Mouse (Mus musculus) right cerebral cortex, adult 2 months (tissue): ENCODE results near the gene Abcb7.

Experiments used
- DNase-seq, 2 experiments: peaks; one replicate each; pipeline ENCODE4 v3.0.0; 2021 to 2022; ENCODE audit warnings: low spot score in 2 of 2

Gene Abcb7

GRCm38 (mm10) chrX:104413183-104413983 is at the start of gene Abcb7:
TSS of gene Abcb7 (minus strand) at chrX:104413856.
- DNase-seq = peak; percentile 82 to 86

DNA sequence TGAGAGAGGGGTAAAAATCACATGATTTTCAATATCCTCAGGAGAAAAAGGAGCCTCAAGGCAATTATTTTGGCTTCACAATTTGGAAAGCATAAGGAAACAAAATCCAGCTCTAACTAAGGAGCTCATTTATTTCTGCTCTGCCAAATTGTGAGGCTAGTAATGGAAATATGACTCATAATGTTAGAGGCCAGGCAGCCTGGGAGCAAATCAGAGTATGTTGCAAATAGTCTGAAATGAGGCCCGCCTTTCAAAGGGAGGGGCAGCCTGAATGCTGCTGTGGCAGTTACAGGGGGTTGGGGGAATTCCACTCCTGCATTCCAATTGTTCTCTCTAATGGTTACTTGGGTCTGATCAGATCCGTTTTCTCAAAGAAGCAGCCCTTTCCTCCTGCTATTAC is 48.1 kb upstream of the Abcb7 start:
- DNase-seq = no peak

DNA sequence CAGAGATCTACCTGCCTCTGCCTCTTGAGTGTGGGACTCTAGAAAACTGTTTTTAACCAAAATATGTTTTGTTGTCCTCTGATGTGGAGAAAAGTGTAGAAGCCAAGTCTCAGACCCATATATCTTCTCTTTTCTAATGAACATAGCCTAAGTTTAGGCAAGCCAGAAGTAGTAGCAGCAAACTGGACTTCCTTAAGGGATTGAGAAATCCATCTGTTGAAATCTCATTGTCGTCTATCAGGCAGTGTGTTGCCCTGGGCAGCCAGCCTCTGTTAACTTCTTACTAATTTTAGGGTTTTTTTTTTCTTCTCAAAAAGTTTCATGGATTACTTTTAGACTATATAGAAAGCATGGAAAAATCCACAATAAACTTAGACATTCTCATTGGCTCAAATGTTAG is 38.8 kb upstream of the Abcb7 start:
- no peak for DNase-seq

DNA sequence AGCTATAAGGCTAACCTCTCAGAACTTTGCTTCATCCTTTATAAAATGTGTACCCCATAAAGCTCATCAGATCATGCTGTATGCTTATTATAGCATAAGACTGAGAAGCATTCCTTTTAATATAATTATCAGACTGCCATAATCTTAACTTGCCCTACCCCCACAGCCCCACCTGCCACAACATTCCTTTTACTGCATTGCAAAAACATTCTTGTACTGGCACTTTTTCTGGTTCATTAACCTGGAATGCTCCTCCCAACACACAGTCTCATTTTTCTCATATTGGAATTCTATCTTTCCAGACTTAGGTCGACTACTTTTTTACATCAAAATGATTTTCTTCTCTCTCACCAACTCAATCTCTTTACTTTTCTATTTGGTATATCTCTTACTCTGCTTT is 19.8 kb upstream of the Abcb7 start:
- no peak for DNase-seq

- no peak for DNase-seq
Measured at GRCm38 (mm10) chrX:104428108-104428507, 14.5 kb upstream of the Abcb7 start.

GRCm38 (mm10) chrX:104413995-104414394 is 339 bp upstream of the Abcb7 start:
- DNase-seq = peak in 1 of 2 experiments; percentile 3

DNA sequence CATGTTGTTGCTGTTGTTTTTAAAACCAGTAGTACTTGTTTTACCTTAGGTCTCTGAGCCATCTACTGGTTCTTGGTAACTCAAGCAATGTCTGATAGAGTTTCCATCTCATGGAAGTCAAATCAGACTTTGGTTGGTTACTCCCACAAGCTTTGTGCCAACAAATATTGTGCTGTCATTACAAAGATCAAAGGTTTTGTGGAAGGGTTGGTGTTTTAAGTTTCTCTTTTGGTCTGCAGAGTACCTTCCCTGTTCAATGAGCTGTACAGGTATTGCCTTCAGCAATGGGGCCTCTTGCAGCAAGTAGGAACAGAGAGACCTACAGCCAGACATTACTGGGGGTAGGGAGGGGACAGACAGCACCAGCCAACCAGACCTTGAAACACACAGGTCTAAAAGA is 5.5 kb downstream of the Abcb7 start:
- DNase-seq = no peak

DNA sequence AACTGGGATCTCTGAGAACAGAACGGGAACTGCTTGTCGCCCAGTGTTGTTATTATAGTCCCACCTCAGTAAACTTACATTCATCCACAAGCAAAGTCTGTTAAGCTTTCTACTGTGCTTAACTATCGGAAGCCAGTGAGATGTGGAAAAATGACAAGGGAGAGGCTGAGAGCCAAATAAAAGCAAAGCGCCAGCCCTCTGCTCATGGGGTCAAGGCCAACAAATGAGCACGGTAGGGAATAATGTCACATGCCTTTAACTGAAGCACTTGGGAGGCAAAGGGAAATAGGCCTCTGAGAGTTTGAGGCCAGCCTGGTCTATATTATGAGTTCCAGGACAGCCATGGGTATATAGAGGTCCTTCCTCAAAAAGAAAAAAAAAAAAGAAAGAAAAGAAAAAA is 11.2 kb downstream of the Abcb7 start:
- DNase-seq = no peak

- no peak for DNase-seq
Measured at GRCm38 (mm10) chrX:104401134-104401533, 12.5 kb downstream of the Abcb7 start.

DNA sequence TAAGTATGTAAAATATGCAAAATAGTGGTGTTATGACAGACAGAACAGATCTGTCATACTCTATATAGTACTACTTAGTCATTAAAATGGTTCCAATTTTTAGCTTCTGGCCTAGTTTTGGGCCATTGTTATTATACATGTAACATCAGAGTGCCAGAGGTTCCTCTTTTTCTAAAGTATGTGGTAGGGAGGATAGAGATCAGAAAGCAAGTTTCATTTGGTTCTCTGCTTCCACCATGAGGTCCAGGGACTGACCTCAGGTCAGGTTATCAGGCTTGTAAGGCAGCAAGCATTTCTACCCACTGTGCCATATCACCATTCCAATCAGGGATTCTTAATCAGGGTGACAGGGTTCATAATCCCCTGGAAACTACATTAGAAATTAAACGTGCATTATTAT is 16.1 kb downstream of the Abcb7 start:
- DNase-seq = no peak

DNA sequence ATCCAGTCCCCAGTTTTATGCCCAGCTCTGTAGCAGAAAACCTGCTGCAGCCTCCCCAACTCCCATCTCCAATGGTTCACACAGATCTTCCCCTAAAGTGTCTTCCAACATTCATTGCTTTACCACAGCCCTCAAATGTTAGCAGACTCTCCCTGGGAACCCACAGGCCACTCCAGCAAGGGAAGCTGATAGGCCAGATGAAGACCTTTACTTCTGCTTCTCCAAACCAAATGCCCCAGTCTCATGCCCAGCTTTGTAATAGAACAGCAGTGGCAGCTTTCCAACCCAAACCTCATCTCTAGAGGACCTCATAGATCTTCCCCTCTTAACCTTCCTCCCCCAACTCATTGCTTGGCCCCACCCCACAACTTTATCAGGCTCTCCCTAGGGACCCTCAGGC is 54.0 kb downstream of the Abcb7 start:
- no peak for DNase-seq

- no peak for DNase-seq
Measured at GRCm38 (mm10) chrX:104355842-104356241, 57.8 kb downstream of the Abcb7 start.

GRCm38 (mm10) chrX:104348146-104348545 is 65.5 kb downstream of the Abcb7 start:
- DNase-seq = peak in 1 of 2 experiments; percentile 9

- DNase-seq = no peak
Measured at GRCm38 (mm10) chrX:104291721-104292120, 121.9 kb downstream of the Abcb7 start.

GRCm38 (mm10) chrX:104279828-104280227 is 133.8 kb downstream of the Abcb7 start:
- no peak for DNase-seq

DNA sequence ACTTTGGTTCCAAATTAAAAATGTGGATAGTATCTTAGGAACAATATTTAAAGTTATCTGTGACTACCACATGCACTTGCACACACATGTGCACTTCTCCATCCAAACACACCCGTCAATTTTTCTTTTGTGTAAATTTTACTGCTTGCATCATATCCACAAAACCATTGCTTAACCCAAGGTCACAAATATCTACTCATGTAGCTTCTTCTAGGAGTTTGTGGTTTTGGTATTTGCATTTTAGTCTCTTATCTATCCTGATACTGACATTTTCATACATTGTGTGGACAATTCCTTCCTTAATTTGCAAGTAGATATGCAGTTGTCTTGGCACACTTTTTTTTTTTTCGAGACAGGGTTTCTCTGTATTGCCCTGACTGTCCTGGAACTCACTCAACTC is 149.3 kb downstream of the Abcb7 start:
- DNase-seq = no peak

DNA sequence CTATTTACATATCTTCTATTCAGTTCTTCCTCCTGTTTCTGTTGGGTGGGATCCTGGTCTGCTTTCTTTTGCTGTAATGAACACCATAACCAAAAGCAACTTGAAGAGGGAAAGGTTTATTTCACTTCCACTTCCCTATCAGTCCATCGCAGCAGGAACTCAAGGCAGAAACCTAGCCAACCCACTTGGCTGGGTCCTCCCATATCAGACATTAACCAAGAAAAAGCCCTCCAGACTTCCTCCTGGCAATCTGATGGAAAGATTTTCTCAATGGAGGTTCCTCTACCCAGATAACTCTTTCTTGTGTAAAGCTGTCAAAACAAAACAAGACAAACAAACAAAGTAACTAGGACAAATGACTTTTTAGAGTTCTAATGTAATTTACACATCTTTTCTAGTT is 151.2 kb downstream of the Abcb7 start:
- no peak for DNase-seq

- no peak for DNase-seq
Measured at GRCm38 (mm10) chrX:104256561-104256960, 157.1 kb downstream of the Abcb7 start.
